Mouse (Mus musculus) layer of hippocampus, adult 8-10 months (tissue): ENCODE data around the gene Ccnb1. TPM values are rescaled to one million over a fixed set of nuclear protein-coding genes. Genes with fewer than 3 reads are reported as not detected.
"Not testable (repeated sequence)": the region's sequence is repeated elsewhere in the genome, so short reads cannot be mapped to it uniquely, and the experiment has no call there.

Source experiments
- DNase-seq, 2 experiments: peaks; one replicate each; pipeline ENCODE4 v3.0.0; 2022; ENCODE audit warnings: low spot score in 2 of 2
- total RNA-seq, 4 experiments: library from RNA; stranded (reverse); gene quantifications; 2 replicates each; pipeline ENCODE4 v1.2.4; 2022

The Ccnb1 gene
- total RNA-seq, 4 experiments from 2014 or later = 0.34 to 1.2 (median 0.40) TPM

DNA sequence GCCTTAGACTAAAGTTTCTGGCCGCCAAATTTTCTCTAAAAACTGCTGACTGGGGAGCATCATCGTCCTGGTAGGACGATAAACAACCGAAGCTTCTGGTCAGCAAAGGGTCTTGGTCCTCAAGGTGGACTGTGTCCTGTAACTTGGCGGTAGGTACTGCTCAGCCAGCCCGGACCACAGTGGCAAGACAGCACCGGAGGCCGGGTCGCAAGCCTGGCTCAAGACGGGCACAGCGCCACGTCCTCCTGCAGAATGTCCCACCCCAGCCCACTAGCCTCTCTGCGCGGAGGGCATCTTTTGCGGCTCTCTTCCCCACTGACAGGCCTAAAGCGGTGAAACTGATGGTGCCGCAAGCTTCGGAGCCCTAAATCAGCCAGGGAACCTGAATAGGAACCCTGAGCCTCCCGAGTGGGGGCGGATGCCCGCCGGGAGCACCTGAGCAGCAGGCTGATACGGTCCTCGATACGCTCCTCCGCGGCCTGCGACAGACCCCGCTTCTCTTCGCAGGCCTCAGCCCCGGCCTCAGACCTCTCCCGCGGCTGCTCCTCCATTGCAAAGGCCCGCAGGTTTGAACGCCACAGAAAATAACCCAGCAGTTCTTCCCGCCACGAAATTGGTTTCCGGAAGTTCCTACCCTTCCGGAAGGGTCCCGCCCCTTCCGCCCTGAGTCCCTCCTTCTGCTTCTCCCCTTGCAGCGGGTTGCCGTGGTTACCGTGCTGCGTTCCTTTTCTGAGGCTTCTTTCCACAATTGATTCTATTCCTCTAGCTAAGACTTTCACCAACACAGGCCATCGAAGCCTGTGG is 10.9 kb downstream of the Ccnb1 start, which contains the start of gene Cenph:
Cenph (minus strand) TSS at position 648 of the 804 bp plus-strand sequence.
- DNase-seq = peak; percentile 78

DNA sequence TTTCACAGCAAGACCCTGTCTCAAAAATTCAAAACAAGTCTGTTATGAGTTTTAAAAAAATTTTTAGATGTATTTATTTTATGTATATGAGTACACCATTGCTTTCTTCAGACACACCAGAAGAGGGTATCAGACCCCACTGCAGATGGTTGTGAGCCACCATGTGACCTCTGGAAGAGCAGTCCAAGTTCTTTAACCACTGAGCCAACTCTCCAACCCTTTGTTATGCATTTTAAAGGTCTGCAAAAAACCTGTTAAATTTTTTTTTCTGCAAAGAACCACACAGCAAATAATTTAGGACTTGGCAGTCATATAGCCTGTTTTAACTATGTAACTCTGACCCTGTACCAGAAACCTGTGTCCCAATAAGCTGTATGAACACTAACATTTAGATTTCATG is 11.7 kb downstream of the Ccnb1 start:
- DNase-seq = no peak

DNA sequence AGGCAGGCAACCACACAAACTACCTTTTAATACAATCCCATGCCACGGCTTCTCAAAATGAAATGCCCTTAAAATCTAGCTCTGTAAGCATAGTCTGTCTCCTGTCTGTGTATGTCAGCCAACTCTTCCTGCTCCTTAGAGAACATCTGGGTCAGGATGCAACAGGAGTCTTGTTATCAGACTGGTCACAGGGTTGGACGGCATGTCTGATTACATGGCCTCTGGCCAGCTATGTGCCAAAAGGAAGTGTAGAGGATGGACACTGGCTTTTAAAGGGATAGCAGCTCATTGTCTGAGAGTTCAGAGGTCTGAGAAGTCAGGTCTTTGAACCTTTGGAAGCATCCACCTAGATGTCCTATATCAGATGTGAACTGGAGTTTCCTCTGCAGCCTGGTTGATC is 31.0 kb downstream of the Ccnb1 start:
- no peak for DNase-seq

DNA sequence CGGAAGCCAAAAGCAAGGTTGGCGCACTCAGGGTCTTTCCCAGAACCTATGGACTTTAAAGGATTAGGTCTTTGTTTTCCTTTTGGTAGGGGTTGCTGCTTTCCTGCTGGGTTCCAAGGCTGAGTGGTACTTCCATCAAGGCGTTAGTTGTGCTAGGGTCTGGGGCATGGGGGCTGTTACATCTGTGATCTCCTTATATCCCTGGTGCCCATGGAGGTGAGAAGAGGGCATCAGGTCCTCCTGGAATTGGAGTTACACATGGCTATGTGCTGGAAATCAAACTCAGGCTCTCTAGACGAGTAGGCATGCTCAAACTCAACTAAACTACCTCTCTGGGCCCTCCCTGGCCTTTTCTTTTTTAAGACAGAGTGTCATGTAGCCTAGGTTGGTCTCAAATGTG is 32.2 kb downstream of the Ccnb1 start:
- no peak for DNase-seq

DNA sequence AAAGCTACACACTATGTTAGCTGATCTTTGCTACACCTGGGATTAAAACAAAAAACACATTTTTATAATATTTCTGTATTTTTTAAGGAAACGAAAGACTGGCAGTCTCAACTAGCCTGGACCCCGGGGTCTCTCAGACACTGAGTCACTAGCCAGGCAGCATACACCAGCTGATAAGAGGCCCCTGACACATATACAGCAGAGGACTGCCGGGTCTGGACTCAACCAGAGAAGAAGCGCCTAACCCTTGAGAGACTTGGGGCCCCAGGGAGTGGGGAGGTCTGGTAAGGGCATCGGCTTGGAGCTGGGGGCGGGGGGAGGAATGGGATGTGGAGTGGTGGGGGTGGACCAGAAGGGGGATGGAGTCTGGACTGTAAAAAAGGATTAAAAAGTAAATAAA is 33.4 kb downstream of the Ccnb1 start:
- DNase-seq = no peak

DNA sequence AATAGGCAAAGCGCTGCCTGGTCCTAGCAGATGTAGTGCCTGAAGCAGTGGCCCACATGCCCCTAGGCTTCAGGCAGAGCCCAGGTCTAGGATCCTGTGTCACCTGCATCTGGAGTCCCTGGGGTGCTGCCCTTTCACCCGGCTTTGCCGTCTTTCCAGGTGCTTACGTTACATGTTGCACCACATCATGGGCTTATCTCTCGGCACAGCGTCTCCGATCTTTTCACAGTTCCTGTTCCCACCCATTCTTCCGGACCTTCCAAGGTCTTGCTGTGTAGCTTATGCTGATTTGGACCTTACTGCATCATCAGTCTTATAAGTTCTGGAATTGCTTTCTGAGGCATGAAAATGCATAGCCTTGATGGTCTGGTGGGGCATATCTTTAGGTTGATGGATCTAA is 33.8 kb downstream of the Ccnb1 start:
- DNase-seq = no peak

DNA sequence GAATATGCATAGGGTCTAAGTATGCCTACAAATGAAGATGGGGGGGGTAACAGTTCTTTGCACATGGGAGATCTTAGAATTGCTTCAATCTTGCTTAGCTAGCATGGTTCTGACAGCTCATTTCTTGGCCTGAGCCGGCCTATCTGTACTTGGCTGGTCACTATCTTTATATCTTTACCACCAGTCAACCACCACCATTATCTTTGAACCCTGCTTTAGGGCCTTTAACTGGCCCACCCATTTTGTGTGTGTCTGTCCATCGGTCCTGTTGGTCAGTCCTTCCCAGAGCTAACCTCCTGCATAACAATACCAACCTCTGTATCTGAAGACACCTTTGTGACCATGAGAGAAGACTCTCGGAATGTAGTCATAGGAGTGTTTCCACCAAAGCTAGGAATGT is 35.0 kb downstream of the Ccnb1 start:
- DNase-seq = no peak

DNA sequence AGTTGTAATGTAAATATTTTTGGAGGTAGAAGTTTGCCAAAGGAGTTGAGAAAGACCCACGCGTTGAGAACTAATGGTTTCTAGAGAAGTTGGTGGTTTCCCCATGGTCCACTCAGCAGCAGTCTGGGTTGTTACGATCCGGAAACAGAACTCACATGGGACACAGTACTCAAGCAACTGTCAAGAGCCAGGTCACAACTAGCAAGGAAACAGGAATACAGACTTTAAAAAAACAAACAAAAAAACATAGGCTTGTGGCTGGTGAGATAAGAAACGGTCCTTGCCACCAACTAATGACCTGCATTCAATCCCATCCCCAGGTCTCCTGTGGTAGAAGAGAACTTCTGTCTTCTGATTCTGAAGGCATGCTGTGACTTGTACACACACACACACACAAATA is 35.6 kb downstream of the Ccnb1 start:
- DNase-seq = no peak

DNA sequence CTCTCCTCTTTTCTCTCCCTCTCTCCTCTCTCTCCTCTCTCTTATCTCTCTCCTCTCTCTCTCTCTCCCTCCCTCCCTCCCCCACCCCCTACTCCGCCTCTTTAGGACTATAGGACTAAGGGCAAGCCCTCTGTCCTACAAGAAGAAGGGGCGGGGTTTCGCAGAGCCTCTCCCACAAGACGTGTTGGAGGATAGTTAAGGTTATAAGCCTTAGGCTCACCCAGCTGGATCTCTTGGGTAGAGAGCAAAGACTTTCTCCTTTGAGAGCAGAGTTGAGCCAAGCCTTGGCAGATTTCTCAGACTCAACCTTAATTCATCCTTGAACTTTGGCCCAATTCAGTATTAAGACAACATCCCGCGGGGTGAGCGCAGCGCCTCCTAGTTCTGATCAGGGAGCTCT is 37.7 kb downstream of the Ccnb1 start:
- DNase-seq = no peak

DNA sequence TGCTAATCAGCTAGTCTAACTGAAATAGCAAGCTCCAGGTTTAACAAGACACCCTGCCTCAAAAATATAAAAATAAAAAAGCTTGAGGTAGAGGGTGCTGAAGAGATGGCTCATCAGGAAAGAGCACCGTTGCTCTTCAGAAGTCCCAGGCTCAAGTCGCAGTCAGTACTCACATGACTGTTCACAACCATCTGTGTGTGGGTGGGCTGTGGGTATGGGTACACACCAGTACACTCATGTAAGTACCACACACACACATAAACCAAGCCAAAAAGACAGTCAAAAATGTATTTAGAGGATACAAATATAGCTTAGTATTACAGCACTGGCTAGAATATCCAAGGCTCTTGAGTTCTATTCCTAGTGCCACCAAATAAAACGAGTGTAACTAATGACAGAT is 40.3 kb downstream of the Ccnb1 start:
- peak; percentile 31 to 36 for DNase-seq

DNA sequence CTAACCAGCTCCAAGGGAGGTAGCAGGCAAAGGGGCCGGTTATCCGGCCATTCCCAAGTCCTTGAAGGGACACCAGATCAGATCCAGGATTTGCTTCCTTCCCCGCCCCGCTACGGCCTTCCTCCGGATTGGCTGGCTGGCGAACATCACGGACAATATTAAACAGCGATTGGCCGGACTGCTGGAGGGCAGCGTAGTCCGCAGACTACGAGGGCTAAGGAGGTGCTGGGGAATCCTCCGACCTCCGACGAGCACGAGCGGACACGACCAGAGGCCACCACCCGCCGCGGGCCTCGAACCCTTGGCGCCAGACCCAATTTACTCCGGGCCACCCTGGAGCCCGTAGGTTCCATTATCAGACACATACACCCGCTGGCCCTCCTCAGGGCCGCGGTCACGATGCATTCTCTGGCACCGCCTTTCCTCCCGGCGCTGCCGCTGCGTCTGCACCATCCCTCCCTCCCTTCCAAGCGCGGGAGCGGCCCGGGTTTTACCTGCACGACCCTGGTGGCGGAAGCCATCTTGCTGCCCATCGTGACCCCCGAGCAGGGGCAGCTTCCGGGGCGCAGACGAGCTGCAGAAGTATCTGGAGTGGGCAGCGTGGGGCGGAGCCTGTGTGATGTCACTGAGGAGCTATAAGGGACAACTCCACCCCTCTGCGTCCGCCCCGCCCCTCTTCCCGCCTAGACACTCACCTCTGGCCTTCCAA is 42.2 kb downstream of the Ccnb1 start, which contains the start of gene Mrps36:
Mrps36 (minus strand) TSS at position 624 of the 709 bp plus-strand sequence.
- peak; percentile 90 for DNase-seq

DNA sequence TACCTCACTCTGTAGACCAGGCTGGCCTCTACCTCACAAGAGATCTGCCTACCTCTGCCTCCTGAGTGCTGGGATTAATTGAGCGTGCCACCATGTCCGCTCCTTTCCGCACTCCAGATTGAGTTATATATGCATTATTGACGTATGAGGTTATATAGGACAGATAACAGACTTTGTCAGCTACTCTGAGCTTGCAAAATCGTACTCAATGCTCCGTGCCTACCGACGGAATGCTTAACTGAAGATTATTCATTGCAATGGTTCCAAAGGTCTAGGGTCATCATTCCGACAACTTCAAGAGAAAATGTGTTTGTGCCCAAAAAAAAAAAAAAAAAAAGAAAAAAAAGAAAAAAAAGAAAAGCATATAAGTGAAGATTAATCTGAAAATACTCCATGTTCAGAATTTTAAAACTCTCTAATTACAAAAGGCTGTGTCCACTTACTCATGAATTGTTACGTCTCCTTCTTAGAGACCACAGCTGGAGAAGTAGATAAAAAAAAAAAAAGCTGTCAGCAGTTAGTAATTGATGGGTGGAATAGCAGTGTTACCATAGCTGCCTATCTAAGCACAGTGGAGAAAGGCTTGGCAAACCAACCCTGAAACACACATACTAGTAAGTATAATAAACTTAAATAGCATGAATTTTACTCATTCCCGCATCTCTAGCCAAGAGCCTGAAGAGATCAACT is 42.9 kb downstream of the Ccnb1 start:
- no peak for DNase-seq

DNA sequence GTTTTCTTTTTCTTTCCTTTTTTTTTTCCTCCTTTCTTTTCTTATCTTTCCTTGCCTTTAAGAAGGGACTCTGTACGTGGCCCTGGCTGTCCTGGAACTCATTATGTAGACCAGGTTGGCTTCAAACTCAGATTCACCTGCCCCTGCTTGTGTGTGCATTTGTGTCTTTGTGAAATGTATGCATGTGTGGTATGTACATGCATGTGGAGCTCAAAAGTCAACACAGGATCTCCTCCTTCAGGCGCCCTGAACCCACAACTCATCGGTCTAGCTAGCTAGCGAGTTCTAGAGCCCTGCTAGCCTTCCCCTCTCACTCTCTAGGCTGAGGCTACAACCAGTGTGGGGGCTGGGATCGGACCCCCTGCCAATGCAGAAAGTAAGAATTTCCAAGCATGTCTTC is 43.5 kb downstream of the Ccnb1 start:
- DNase-seq = no peak

DNA sequence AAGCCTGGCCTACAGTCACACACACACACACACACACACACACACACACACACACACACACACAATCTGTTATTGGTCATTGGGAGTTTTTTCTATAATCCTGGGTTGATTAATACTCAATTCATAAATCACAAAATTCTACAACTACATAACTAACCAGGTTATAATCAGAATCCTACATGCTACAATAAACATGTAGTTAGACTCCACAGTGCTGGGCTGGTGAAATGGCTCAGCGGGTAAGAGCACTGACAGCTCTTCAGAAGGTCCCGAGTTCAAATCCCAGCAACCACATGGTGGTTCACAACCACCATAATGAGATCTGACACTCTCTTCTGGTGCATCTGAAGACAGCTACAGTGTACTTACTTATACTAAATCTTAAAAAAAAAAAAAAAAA is 53.6 kb downstream of the Ccnb1 start:
- no peak for DNase-seq

DNA sequence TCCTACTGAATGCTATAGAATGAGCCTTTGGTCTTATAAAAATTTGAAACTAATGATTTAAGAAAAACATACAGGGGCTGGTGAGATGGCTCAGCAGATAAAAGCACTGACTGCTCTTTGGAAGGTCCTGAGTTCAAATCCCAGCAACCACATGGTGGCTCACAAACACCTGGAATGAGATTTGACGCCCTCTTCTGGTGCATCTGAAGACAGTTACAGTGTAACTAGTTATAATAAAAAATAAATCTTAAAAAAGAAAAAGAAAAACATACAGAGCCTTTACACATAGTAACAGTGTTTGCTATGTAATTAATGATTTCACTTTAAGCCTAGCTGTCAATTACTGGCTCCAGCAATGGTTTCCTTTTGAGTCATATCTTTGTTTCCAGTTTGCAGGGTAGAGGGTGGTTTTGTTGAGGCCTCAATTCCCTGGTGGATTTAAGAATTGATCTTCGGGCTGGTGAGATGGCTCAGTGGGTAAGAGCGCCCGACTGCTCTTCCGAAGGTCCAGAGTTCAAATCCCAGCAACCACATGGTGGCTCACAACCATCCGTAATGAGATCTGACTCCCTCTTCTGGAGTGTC is 54.8 kb downstream of the Ccnb1 start:
- not testable (repeated sequence) for DNase-seq

DNA sequence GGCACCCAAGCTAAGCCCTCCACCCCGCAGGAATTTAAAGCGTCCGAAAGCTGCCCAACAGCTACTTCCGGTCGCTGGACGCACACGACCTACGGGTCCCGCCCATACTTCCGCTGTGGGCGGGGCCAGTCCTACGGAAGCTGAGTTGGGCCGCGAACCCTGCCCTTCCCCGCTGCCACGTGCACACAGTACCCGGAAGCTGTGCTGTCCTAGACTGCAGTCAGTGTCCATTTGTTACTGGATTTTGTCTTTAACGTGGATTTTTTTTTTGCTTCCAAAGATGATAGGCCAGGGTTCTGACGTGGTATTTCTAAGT is 55.6 kb downstream of the Ccnb1 start, which contains the start of gene Cdk7:
Cdk7 (minus strand) TSS at position 79 of the 316 bp plus-strand sequence.
- DNase-seq = peak; percentile 82 to 90

DNA sequence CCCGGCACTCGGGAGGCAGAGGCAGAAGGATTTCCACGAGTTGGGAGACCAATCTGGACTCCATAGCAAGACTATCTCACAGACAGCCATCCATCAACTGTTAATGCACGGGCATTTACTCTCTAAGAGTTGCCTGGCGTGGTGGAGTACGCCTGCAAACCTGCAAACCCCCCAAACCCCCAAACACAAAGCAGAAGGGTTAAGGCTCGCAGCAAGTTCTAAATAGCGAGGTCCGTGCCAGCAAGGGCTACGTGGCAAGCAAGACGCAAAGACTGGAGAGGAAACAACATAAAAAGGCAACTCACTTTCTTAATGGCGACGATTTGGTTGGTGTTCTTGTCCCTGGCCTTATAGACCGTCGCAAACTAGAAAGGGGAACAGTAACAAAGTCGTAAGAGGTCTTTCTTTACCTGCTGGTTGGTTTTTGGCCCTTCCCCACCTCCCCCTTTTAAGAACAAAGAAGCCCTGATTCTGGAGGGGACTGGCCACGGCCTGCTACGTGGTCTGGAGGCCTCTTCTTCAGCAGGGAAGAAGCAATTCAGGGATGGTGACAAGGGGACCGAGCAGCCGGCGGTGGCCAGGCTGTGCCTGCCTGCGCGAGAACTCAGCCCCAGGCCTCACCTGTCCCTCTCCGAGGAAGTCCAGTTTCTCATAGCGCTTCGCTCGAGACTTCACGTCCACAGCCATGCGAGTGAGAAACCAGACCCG is 56.1 kb downstream of the Ccnb1 start:
- no peak for DNase-seq
